Mouse (Mus musculus) forebrain, postnatal 0 days (tissue): ENCODE data around the gene Tsacc. TPM values are rescaled to one million over a fixed set of nuclear protein-coding genes. Genes with fewer than 3 reads are reported as not detected.
A peak's percentile ranks its signal among the peaks of the same experiment; 100 is the strongest.
"Not testable (repeated sequence)": the region's sequence is repeated elsewhere in the genome, so short reads cannot be mapped to it uniquely, and the experiment has no call there.

Experiments used
- ATAC-seq: fragments of 200-750 bp; cut with Nextera tagmentation; 2 replicates; pipeline ENCODE4 v1.8.0; 2017; ENCODE audit warnings: mild to moderate bottlenecking, moderate library complexity
- DNase-seq: peaks from one replicate; pipeline ENCODE4 v3.0.0-alpha.2; 2015
- H3K27ac ChIP-seq: fragments of 300-500 bp; sonication (generic); 2 replicates; pipeline ENCODE4 v1.5.1; 2014; ENCODE audit warnings: low read depth, mild to moderate bottlenecking, antibody characterized with exemption, low read length, moderate library complexity, mixed read lengths
- H3K27me3 ChIP-seq: fragments of 300-500 bp; sonication (generic); 2 replicates; pipeline ENCODE4 v1.6.1; 2014; ENCODE audit warnings: mild to moderate bottlenecking, low read length, mixed read lengths; ENCODE audit not compliant: insufficient read depth
- H3K36me3 ChIP-seq: fragments of 300-500 bp; sonication (generic); 2 replicates; pipeline ENCODE4 v1.6.1; 2014; ENCODE audit warnings: mild to moderate bottlenecking, moderate library complexity; ENCODE audit not compliant: insufficient read depth
- H3K4me1 ChIP-seq: fragments of 300-500 bp; sonication (generic); 2 replicates; pipeline ENCODE4 v1.6.1; 2014; ENCODE audit warnings: antibody characterized with exemption; ENCODE audit not compliant: insufficient read depth
- H3K4me2 ChIP-seq: fragments of 300-500 bp; sonication (generic); 2 replicates; pipeline ENCODE4 v1.6.1; 2014; ENCODE audit warnings: low read depth, mild to moderate bottlenecking, moderate library complexity
- H3K4me3 ChIP-seq: fragments of 300-500 bp; sonication (generic); 2 replicates; pipeline ENCODE4 v1.5.1; 2014; ENCODE audit warnings: low read depth, low read length, mixed read lengths
- H3K9ac ChIP-seq: fragments of 300-500 bp; sonication (generic); 2 replicates; pipeline ENCODE4 v1.6.1; 2014; ENCODE audit warnings: mild to moderate bottlenecking
- H3K9me3 ChIP-seq: fragments of 300-500 bp; sonication (generic); 2 replicates; pipeline ENCODE4 v1.6.1; 2016; ENCODE audit warnings: low read length
- CTCF ChIP-seq: sonication (generic); IDR thresholded peaks from 2 replicates; pipeline ENCODE4 v1.5.1; 2016; ENCODE audit warnings: antibody characterized with exemption, control low read depth, low read depth
- WGBS: fragments of 180-500 bp; shearing (Covaris S2); extraction: QIAGEN DNeasy Blood & Tissue Kit; methylation state at CpG from one replicate; pipeline ENCODE4 v1.1.7; 2014; 5-methylcytosine and 5-hydroxymethylcytosine counted together
- polyA plus RNA-seq: library from polyadenylated mRNA; unstranded; fragments of >200 nt; fragmentation: Nextera tagmentation; extraction: Ambion mirVana; gene quantifications from 2 replicates; pipeline ENCODE4 v1.2.1, GENCODE M21; 2015
- total RNA-seq: library from RNA; depleted of rRNA; stranded (reverse); fragments of >200 nt; gene quantifications from 2 replicates; pipeline ENCODE4 v1.2.3, GENCODE M21; 2014

The Tsacc gene
- total and polyA plus RNA-seq, 2 experiments from 2014 or later, result 1.2 to 11.9 TPM

- Histone ChIP-seq H3K4me2 (peak overlapping the region; percentile 56), H3K27me3 (no peaks in the 10 kb centered on the region), H3K36me3 (peaks cover 18% of the 10 kb centered on the region), H3K27ac (peak overlapping the region; percentile 93), H3K4me3 (peak overlapping the region; percentile 55), H3K4me1 (peaks cover 8% of the 10 kb centered on the region; the same call in 1 of the 2 replicates), H3K9ac (peak overlapping the region; percentile 61), H3K9me3 (no peaks in the 10 kb centered on the region)
- DNase-seq, result no peak
- no peak; the same call in 1 of the 2 replicates for ATAC-seq
- no peak for TF ChIP-seq CTCF
- WGBS, result 1% methylated on average over 12 of the region's 12 CpGs
Measured at GRCm38 (mm10) chr3:88296110-88296560, 664 bp downstream of the Tsacc start.

DNA sequence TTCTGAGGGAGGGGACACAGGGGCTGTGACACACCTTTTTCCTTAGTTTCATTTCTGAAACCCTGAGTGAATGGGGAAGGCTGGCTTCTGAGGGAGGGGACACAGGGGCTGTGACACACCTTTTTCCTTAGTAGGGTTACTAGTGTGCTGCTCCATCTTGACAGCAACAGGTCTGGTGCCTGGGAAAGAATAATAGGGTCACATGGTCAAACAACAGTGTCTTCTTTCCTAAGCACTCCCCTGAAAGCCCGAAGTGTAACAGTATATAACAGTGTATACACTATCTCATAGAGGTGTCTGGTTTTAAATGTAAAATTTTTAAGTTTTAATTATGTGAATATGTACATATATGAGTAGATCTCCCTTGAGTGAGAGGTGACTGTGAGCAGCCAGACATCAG, 1.5 kb downstream of the Tsacc start:
- not testable (repeated sequence) for H3K9ac ChIP-seq, H3K4me3 ChIP-seq, H3K27me3 ChIP-seq, H3K9me3 ChIP-seq, H3K27ac ChIP-seq, H3K4me1 ChIP-seq, ATAC-seq, H3K36me3 ChIP-seq, DNase-seq
- WGBS, result 72% methylated on average over 1 of the region's 1 CpGs
- peak overlapping the region; percentile 56 for H3K4me2 ChIP-seq

DNA sequence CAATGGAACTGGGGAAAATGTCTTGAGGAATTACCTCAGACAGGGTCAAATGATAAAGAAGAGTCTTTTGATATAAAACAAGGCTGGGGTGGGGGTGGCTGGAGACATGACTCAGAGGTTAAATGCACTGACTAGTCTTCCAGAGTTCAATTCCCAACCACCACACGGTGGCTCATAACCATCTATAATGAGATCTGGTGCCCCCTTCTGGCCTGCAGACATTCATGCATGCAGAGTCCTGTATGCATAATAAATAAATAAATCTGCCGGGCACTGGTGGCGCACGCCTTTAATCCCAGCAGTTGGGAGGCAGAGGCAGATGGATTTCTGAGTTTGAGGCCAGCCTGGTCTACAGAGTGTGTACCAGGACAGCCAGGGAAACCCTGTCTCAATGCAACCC, 4.8 kb downstream of the Tsacc start:
- no peaks in the 10 kb centered on the region for H3K27me3 ChIP-seq
- 25% methylated on average over 4 of the region's 4 CpGs for WGBS
- peak; percentile 55 for TF ChIP-seq CTCF
- H3K4me1 ChIP-seq, result no peaks in the 10 kb centered on the region
- no peak for ATAC-seq
- no peaks in the 10 kb centered on the region for H3K9me3 ChIP-seq
- H3K4me3 ChIP-seq, result no peak overlapping the region
- H3K36me3 ChIP-seq, result no peaks in the 10 kb centered on the region
- H3K4me2 ChIP-seq, result no peak overlapping the region
- DNase-seq, result no peak
- H3K9ac ChIP-seq, result no peak overlapping the region
- no peak overlapping the region for H3K27ac ChIP-seq

- not testable (repeated sequence) for H3K9me3 ChIP-seq, H3K36me3 ChIP-seq, H3K4me3 ChIP-seq, H3K9ac ChIP-seq, DNase-seq, ATAC-seq, H3K4me1 ChIP-seq, H3K27ac ChIP-seq, H3K27me3 ChIP-seq, H3K4me2 ChIP-seq
- WGBS, result 66% methylated on average over 8 of the region's 10 CpGs
Measured at GRCm38 (mm10) chr3:88288133-88288713, 8.6 kb downstream of the Tsacc start.

- ATAC-seq (no peak), DNase-seq (no peak)
- H3K27me3 ChIP-seq, result no peaks in the 10 kb centered on the region
- no peak within 1 kb of the TSS for H3K27ac ChIP-seq
- no peak within 1 kb of the TSS for H3K4me2 ChIP-seq
- no peak within 1 kb of the TSS for H3K4me3 ChIP-seq
- 100% methylated on average over 4 of the region's 4 CpGs for WGBS
- H3K9ac ChIP-seq, result no peak within 1 kb of the TSS
- no peaks in the 10 kb centered on the region for H3K9me3 ChIP-seq
- no peak for TF ChIP-seq CTCF
- no peaks in the 10 kb centered on the region for H3K4me1 ChIP-seq
- no peaks in the 10 kb centered on the region for H3K36me3 ChIP-seq
Measured at GRCm38 (mm10) chr3:88287110-88287509, 9.7 kb downstream of the Tsacc start, which contains the start of gene Gm38392. Gm38392 (minus strand) TSS chr3:88287210.

DNA sequence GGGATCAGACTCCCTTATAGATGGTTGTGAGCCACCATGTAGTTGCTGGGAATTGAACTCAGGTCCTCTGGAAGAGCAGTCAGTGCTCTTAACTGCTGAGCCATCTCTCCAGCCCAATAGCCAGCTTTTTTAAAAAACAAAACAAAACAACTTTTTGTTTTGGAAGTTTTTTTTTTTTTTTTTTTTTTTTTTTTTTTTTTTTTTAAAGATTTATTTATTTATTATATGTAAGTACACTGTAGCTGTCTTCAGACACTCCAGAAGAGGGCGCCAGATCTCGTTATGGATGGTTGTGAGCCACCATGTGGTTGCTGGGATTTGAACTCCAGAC, 11.3 kb downstream of the Tsacc start:
- WGBS, result no CpG with 5 or more reads among the region's 2 CpGs
- not testable (repeated sequence) for H3K4me2 ChIP-seq, H3K9ac ChIP-seq, ATAC-seq, DNase-seq, H3K4me1 ChIP-seq, H3K27ac ChIP-seq, H3K4me3 ChIP-seq, H3K36me3 ChIP-seq, H3K27me3 ChIP-seq, H3K9me3 ChIP-seq

DNA sequence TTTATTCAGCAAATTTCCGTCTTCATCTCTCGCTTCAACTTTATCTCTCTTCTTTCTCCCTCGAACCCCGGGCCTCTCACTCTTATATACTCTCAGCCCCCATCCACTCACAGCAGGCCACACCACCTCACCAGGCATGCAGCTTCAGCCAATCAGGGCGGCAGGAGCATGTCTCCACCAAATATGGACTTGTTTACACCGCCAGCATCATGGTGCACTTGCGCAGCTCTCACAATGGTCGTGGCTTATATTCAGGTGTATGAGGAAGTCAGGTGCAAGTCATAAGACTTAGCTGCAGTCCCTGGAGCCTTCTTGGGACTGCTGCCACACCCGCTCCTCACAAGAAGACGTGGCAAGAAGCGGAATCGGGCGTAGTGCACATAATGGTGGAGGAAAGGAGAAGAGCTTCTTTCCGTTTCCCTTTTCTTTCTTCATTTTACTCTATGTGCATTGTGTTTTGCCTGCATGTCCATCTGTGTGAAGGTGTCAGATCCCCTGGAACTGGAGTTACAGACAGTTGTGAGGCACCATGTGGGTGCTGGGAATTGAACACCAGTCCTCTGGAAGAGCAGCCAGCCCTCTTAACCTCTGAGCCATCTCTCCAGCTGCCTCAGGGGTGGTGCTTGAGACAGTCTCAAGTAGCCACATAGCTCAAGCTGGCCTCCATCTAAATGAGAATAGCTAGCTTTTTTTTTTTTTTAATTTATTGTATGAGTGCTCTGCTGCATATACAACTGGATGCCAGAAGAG, 11.8 kb downstream of the Tsacc start:
- H3K4me1 ChIP-seq, H3K27me3 ChIP-seq, H3K4me3 ChIP-seq, DNase-seq, H3K9me3 ChIP-seq, H3K4me2 ChIP-seq, H3K27ac ChIP-seq, H3K36me3 ChIP-seq, ATAC-seq, H3K9ac ChIP-seq: not testable (repeated sequence)
- 96% methylated on average over 14 of the region's 14 CpGs for WGBS

- not testable (repeated sequence) for H3K9me3 ChIP-seq, H3K4me3 ChIP-seq, H3K4me1 ChIP-seq, H3K9ac ChIP-seq, DNase-seq, H3K27ac ChIP-seq, H3K4me2 ChIP-seq, H3K27me3 ChIP-seq, H3K36me3 ChIP-seq, ATAC-seq
- 46% methylated on average over 11 of the region's 11 CpGs for WGBS
Measured at GRCm38 (mm10) chr3:88281141-88281916, 15.5 kb downstream of the Tsacc start.
